Mouse (Mus musculus) cerebellum, adult 2 months (tissue): ENCODE data around the gene Wtip. TPM values are rescaled to one million over a fixed set of nuclear protein-coding genes. Genes with fewer than 3 reads are reported as not detected.
"Not testable (repeated sequence)": the region's sequence is repeated elsewhere in the genome, so short reads cannot be mapped to it uniquely, and the experiment has no call there.

ENCODE experiments used
- DNase-seq, 2 experiments: peaks; one replicate each; pipeline ENCODE4 v3.0.0; 2021
- H3K27ac ChIP-seq: fragments of 200-500 bp; 2 replicates; pipeline ENCODE4 v1.5.1; 2012; ENCODE audit warnings: low read length, control low read depth, inconsistent platforms; ENCODE audit not compliant: insufficient read depth
- H3K27me3 ChIP-seq: fragments of 200-500 bp; 2 replicates; pipeline ENCODE4 v1.6.1; 2012; ENCODE audit warnings: inconsistent platforms, mild to moderate bottlenecking, low read length, moderate library complexity; ENCODE audit not compliant: control insufficient read depth, insufficient read depth
- H3K4me1 ChIP-seq: fragments of 200-500 bp; 2 replicates; pipeline ENCODE4 v1.6.1; 2011; ENCODE audit warnings: low read length; ENCODE audit not compliant: control insufficient read depth, insufficient read depth
- H3K4me3 ChIP-seq: fragments of 200-500 bp; replicated peaks from 2 replicates; pipeline ENCODE3; 2011; ENCODE audit warnings: mild to moderate bottlenecking, low read depth, low read length, control low read depth; ENCODE audit not compliant: insufficient read depth
- CTCF ChIP-seq: fragments of 200-500 bp; IDR thresholded peaks from 2 replicates; pipeline ENCODE4 v1.5.1; 2011; ENCODE audit warnings: low read depth, mild to moderate bottlenecking, control low read depth, low read length, moderate library complexity, borderline replicate concordance; ENCODE audit not compliant: insufficient read depth
- POLR2A ChIP-seq: fragments of 200-500 bp; IDR thresholded peaks from 2 replicates; pipeline ENCODE4 v1.6.1; 2011; ENCODE audit warnings: low read length, control low read depth, borderline replicate concordance; ENCODE audit not compliant: insufficient read depth
- WGBS: fragments of 180-500 bp; shearing (Covaris S2); methylation state at CpG from one replicate; pipeline ENCODE4 v1.1.7; 2018; 5-methylcytosine and 5-hydroxymethylcytosine counted together
- polyA plus RNA-seq: library from polyadenylated mRNA; depleted of rRNA; stranded (reverse); fragments of >200 nt; gene quantifications from 2 replicates; pipeline ENCODE4 v1.2.3, GENCODE M21; 2012; rRNA removed

The Wtip gene
- polyA plus RNA-seq, 1 experiment, result 6.0 TPM

DNA sequence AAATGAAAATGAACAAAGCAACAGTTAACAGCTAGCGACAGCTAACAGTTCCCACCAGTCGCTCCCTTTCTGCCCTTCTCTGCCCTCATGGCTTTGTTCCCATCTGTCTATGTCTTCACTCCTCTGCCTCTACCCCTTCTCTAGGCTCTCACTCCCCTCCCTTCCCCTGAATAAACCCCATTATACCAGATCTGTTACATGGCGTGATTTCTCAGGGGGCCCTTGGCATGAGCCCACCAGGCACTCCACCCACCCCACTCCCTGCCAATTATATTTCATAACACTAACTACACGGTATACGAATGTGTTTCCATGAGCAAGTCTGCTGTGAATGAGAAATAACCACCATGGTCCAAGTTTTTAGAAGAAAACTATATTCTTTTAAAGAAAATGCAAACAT, 23.9 kb downstream of the Wtip start:
- Histone ChIP-seq H3K4me3 (no peak overlapping the region), H3K27ac (no peak overlapping the region), H3K4me1 (no peaks in the 10 kb centered on the region), H3K27me3 (no peaks in the 10 kb centered on the region)
- DNase-seq, result no peak
- TF ChIP-seq POLR2A, result no peak
- no peak for TF ChIP-seq CTCF
- WGBS, result 12% methylated on average over 5 of the region's 5 CpGs

DNA sequence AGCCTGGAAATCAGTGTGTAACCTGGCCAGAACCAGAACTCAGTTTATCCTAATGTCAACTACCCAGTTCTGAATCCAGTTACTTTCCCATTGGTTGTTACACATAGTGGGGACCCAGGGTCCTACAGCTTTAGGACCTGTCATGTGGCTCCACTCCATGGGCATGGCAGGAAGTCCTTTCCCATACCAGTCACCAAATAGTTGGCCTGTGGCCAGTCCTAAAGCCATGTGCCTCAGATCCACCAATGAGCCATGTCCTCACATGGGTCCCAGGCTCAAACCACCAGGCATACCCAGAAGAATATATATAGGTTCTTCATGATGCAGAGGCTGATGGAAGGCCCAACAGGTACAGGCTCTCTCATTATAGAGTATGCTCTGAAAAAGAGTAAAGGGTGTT, 31.8 kb downstream of the Wtip start:
- Histone ChIP-seq H3K27me3 (no peaks in the 10 kb centered on the region), H3K4me1 (no peaks in the 10 kb centered on the region), H3K4me3 (no peak overlapping the region), H3K27ac (no peak overlapping the region)
- TF ChIP-seq POLR2A, result no peak
- no peak for TF ChIP-seq CTCF
- no peak for DNase-seq

DNA sequence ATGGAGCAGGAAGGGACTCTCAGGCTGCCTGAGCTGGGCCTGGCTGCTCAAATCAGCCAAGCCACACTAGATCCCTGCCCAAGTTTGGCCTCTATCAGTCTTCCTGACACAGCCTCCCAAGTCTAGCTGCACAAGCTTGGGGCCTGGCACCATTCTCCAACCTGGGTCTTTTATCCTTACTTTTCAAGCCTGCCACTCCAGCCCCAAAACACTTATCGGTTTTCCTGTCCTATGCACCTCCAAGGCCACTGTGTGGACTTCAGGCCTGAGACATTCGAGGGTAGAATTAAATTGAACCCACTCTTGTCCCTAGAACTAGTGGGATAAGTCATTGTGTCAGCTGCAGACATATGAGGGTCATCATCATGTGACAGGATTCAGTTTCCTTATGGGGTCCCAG, 33.1 kb downstream of the Wtip start:
- Histone ChIP-seq H3K4me3 (no peak overlapping the region), H3K27me3 (no peaks in the 10 kb centered on the region), H3K4me1 (no peaks in the 10 kb centered on the region), H3K27ac (no peak overlapping the region)
- DNase-seq, result no peak
- TF ChIP-seq POLR2A, result no peak
- no peak for TF ChIP-seq CTCF
- WGBS, result 69% methylated on average over 2 of the region's 2 CpGs

DNA sequence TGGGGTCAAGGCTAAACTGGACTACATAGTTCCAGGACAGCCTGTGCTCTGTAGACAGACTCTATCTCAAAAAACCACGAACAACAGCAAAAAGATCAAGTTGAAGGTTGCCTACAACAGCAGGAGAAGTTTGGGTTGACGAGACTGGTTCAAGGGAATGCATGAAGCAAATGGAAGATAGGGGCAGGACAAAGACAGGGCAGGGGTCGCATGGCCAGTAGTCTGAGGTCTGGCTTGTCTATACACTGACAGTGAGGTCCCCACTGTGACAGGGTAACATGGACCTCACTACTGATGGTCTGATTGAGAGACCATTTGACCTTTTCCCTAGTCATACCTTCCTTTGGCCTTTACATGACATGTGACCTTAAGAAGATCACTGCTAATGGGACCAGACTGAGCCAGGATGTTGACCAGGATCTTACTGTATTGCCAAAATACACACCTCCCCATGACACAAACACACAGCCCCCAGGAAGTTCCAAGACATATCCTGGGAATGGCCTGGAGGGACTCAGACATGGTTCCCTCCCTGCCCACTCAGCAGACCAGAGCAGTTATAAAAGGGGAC, 38.1 kb downstream of the Wtip start, which contains the start of gene Scgb1b30:
Gene Scgb1b30 (plus strand): TSS at position 521 of the 571 bp plus-strand sequence.
- 71% methylated on average over 3 of the region's 3 CpGs for WGBS
- Histone ChIP-seq H3K4me1 (no peaks in the 10 kb centered on the region), H3K27ac (no peak within 1 kb of the TSS), H3K27me3 (no peaks in the 10 kb centered on the region), H3K4me3 (no peak within 1 kb of the TSS)
- DNase-seq, result no peak
- TF ChIP-seq POLR2A (no peak), CTCF (no peak)

DNA sequence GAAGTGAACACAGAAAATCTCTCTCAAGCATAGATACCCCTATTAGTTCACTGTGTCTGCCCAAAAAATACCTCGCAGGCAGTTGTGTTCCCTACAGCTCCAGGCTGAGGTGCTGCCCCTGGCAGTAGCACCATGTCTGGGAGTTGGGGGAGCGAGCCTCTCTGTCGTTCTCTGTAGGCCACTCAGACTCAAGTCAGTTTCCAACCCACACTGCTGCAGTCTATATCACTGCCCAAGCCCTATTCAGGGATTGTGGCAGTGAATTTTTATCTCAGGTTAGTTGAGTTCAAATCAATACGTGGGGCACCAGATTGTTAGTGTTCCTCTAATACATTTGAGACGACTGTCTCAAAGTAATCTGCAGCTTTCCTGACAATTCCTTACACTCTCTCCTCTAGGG, 64.9 kb downstream of the Wtip start:
- not testable (repeated sequence) for DNase-seq, H3K27me3 ChIP-seq, H3K4me1 ChIP-seq, H3K4me3 ChIP-seq, H3K27ac ChIP-seq
- WGBS, result 73% methylated on average over 5 of the region's 5 CpGs

Other genes starting within 250 kb of the Wtip start
- gene Scgb2b26, start 188.2 kb downstream of the Wtip start, polyA plus RNA-seq, result not detected in 2 replicates
- gene Scgb2b27, start 119.3 kb downstream of the Wtip start, polyA plus RNA-seq, result not detected in 2 replicates
- gene Scgb1b27, start 111.8 kb downstream of the Wtip start, polyA plus RNA-seq, result not detected in 2 replicates
- gene Scgb1b30, start 37.8 kb downstream of the Wtip start, polyA plus RNA-seq, result not detected in 2 replicates
- gene Uba2, start 36.3 kb upstream of the Wtip start, polyA plus RNA-seq, result 106 and 110 TPM in 2 replicates
- 40.0 and 41.8 TPM in 2 replicates for gene Pdcd2l, start 63.4 kb upstream of the Wtip start, polyA plus RNA-seq
- gene Gpi1, start 97.1 kb upstream of the Wtip start, polyA plus RNA-seq, result 611 and 659 TPM in 2 replicates
- not detected in 2 replicates for gene Gm6096, start 117.8 kb upstream of the Wtip start, polyA plus RNA-seq
- gene 4931406P16Rik, start 180.3 kb upstream of the Wtip start, polyA plus RNA-seq, result 32.8 and 35.9 TPM in 2 replicates